Mouse (Mus musculus) stomach, embryonic 16.5 days (tissue): ENCODE results near the gene Fam168a. TPM values are rescaled to one million over a fixed set of nuclear protein-coding genes. Genes with fewer than 3 reads are reported as not detected.

Experiments used
- ATAC-seq: fragments of 200-750 bp; cut with Nextera tagmentation; 2 replicates; pipeline ENCODE4 v1.8.0; 2017; ENCODE audit warnings: moderate number of reproducible peaks, moderate TSS enrichment; ENCODE audit not compliant: insufficient read depth, low FRiP score
- H3K27ac ChIP-seq: fragments of 300-500 bp; sonication (generic); 2 replicates; pipeline ENCODE4 v1.5.1; 2014; ENCODE audit warnings: low read length
- H3K27me3 ChIP-seq: fragments of 300-500 bp; sonication (generic); 2 replicates; pipeline ENCODE4 v1.6.1; 2014; ENCODE audit warnings: low read length, control low read depth, mixed read lengths; ENCODE audit not compliant: control insufficient read depth, insufficient read depth
- H3K36me3 ChIP-seq: fragments of 300-500 bp; sonication (generic); 2 replicates; pipeline ENCODE4 v1.6.1; 2014; ENCODE audit warnings: low read length; ENCODE audit not compliant: control insufficient read depth, insufficient read depth
- H3K4me1 ChIP-seq: fragments of 300-500 bp; sonication (generic); 2 replicates; pipeline ENCODE4 v1.6.1; 2014; ENCODE audit warnings: low read length, control low read depth, mixed read lengths; ENCODE audit not compliant: control insufficient read depth, insufficient read depth
- H3K4me2 ChIP-seq: fragments of 300-500 bp; sonication (generic); 2 replicates; pipeline ENCODE4 v1.6.1; 2014; ENCODE audit warnings: low read depth, low read length, mixed read lengths
- H3K4me3 ChIP-seq: fragments of 300-500 bp; sonication (generic); replicated peaks from 2 replicates; pipeline ENCODE4 v1.5.1; 2014; ENCODE audit warnings: mild to moderate bottlenecking, low read length
- H3K9ac ChIP-seq: fragments of 300-500 bp; sonication (generic); 2 replicates; pipeline ENCODE4 v1.6.1; 2014; ENCODE audit warnings: low read length
- H3K9me3 ChIP-seq: fragments of 300-500 bp; sonication (generic); replicated peaks from 2 replicates; pipeline ENCODE4 v1.6.1; 2016; ENCODE audit warnings: low read length, control low read depth; ENCODE audit not compliant: control insufficient read depth
- WGBS: fragments of 180-500 bp; shearing (Covaris S2); extraction: QIAGEN DNeasy Blood & Tissue Kit; methylation state at CpG from one replicate; pipeline ENCODE4 v1.1.7; 2014; 5-methylcytosine and 5-hydroxymethylcytosine counted together
- polyA plus RNA-seq: library from polyadenylated mRNA; unstranded; fragments of >200 nt; fragmentation: Nextera tagmentation; extraction: Ambion mirVana; gene quantifications from 2 replicates; pipeline ENCODE4 v1.2.1, GENCODE M21; 2015

The Fam168a gene
- polyA plus RNA-seq, 1 experiment from 2014 or later: 35.7 TPM

- Histone ChIP-seq H3K27me3 (no peaks in the 10 kb centered on the region), H3K4me2 (no peak overlapping the region), H3K9me3 (0 out of 2 replicates have a peak, but pooled peaks cover 2% of the 10 kb centered on the region), H3K4me3 (no peak overlapping the region), H3K9ac (no peak overlapping the region), H3K4me1 (no peaks in the 10 kb centered on the region), H3K27ac (no peak overlapping the region), H3K36me3 (no peaks in the 10 kb centered on the region)
- ATAC-seq: no peak
Measured at GRCm38 (mm10) chr7:100762726-100763125, 56.3 kb downstream of the Fam168a start.

- no peak overlapping the region for H3K4me3 ChIP-seq
- H3K36me3 ChIP-seq: peaks cover 4% of the 10 kb centered on the region; the same call in 1 of the 2 replicates
- no peak overlapping the region for H3K4me2 ChIP-seq
- ATAC-seq: no peak
- H3K9ac ChIP-seq: no peak overlapping the region
- no peaks in the 10 kb centered on the region for H3K9me3 ChIP-seq
- H3K4me1 ChIP-seq: no peaks in the 10 kb centered on the region
- H3K27me3 ChIP-seq: no peaks in the 10 kb centered on the region
- 33% methylated on average over 3 of the region's 3 CpGs for WGBS
- H3K27ac ChIP-seq: no peak overlapping the region
Measured at GRCm38 (mm10) chr7:100767568-100767967, 61.1 kb downstream of the Fam168a start.

- Histone ChIP-seq H3K27ac (no peak overlapping the region), H3K4me2 (no peak overlapping the region), H3K36me3 (peaks cover 4% of the 10 kb centered on the region; the same call in 1 of the 2 replicates), H3K4me1 (no peaks in the 10 kb centered on the region), H3K27me3 (no peaks in the 10 kb centered on the region), H3K4me3 (no peak overlapping the region), H3K9ac (no peak overlapping the region), H3K9me3 (no peaks in the 10 kb centered on the region)
- 92% methylated on average over 3 of the region's 3 CpGs for WGBS
- ATAC-seq: no peak
Measured at GRCm38 (mm10) chr7:100768009-100768408, 61.6 kb downstream of the Fam168a start.

- H3K36me3 ChIP-seq: peaks cover 4% of the 10 kb centered on the region; the same call in 1 of the 2 replicates
- H3K4me1 ChIP-seq: no peaks in the 10 kb centered on the region
- no peak for ATAC-seq
- H3K9ac ChIP-seq: no peak overlapping the region
- no peaks in the 10 kb centered on the region for H3K27me3 ChIP-seq
- 81% methylated on average over 7 of the region's 7 CpGs for WGBS
- H3K4me2 ChIP-seq: no peak overlapping the region
- no peak overlapping the region for H3K4me3 ChIP-seq
- H3K9me3 ChIP-seq: no peaks in the 10 kb centered on the region
- no peak overlapping the region for H3K27ac ChIP-seq
Measured at GRCm38 (mm10) chr7:100769534-100770083, 63.2 kb downstream of the Fam168a start.

GRCm38 (mm10) chr7:100770669-100771341, 64.4 kb downstream of the Fam168a start:
- Histone ChIP-seq H3K4me2 (no peak overlapping the region), H3K27me3 (no peaks in the 10 kb centered on the region), H3K4me3 (no peak overlapping the region), H3K27ac (no peak overlapping the region), H3K9ac (no peak overlapping the region), H3K36me3 (peaks cover 4% of the 10 kb centered on the region; the same call in 1 of the 2 replicates), H3K4me1 (no peaks in the 10 kb centered on the region), H3K9me3 (no peaks in the 10 kb centered on the region)
- ATAC-seq: no peak
- WGBS: 85% methylated on average over 2 of the region's 2 CpGs

- H3K4me2 ChIP-seq: no peak overlapping the region
- H3K36me3 ChIP-seq: peaks cover 4% of the 10 kb centered on the region; the same call in 1 of the 2 replicates
- H3K27ac ChIP-seq: no peak overlapping the region
- no peak overlapping the region for H3K4me3 ChIP-seq
- H3K9me3 ChIP-seq: no peaks in the 10 kb centered on the region
- WGBS: 93% methylated on average over 1 of the region's 1 CpGs
- no peaks in the 10 kb centered on the region for H3K4me1 ChIP-seq
- no peaks in the 10 kb centered on the region for H3K27me3 ChIP-seq
- ATAC-seq: no peak
- H3K9ac ChIP-seq: no peak overlapping the region
Measured at GRCm38 (mm10) chr7:100774189-100774588, 67.8 kb downstream of the Fam168a start.

GRCm38 (mm10) chr7:100775810-100776209, 69.4 kb downstream of the Fam168a start:
- no peaks in the 10 kb centered on the region for H3K27me3 ChIP-seq
- WGBS: 72% methylated on average over 1 of the region's 1 CpGs
- H3K4me1 ChIP-seq: no peaks in the 10 kb centered on the region
- H3K27ac ChIP-seq: no peak overlapping the region
- H3K9ac ChIP-seq: no peak overlapping the region
- H3K4me2 ChIP-seq: no peak overlapping the region
- no peaks in the 10 kb centered on the region for H3K36me3 ChIP-seq
- no peak overlapping the region for H3K4me3 ChIP-seq
- no peak for ATAC-seq
- H3K9me3 ChIP-seq: no peaks in the 10 kb centered on the region

- 80% methylated on average over 7 of the region's 7 CpGs for WGBS
- H3K4me3 ChIP-seq: no peak overlapping the region
- no peak overlapping the region for H3K27ac ChIP-seq
- no peak overlapping the region for H3K4me2 ChIP-seq
- H3K4me1 ChIP-seq: no peaks in the 10 kb centered on the region
- no peak overlapping the region for H3K9ac ChIP-seq
- no peaks in the 10 kb centered on the region for H3K27me3 ChIP-seq
- no peaks in the 10 kb centered on the region for H3K9me3 ChIP-seq
- no peak for ATAC-seq
- H3K36me3 ChIP-seq: no peaks in the 10 kb centered on the region
Measured at GRCm38 (mm10) chr7:100780192-100780591, 73.8 kb downstream of the Fam168a start.

GRCm38 (mm10) chr7:100784650-100785049, 78.2 kb downstream of the Fam168a start:
- Histone ChIP-seq H3K4me2 (no peak overlapping the region), H3K27me3 (no peaks in the 10 kb centered on the region), H3K9ac (no peak overlapping the region), H3K36me3 (no peaks in the 10 kb centered on the region), H3K4me1 (no peaks in the 10 kb centered on the region), H3K4me3 (no peak overlapping the region), H3K9me3 (no peaks in the 10 kb centered on the region), H3K27ac (no peak overlapping the region)
- ATAC-seq: no peak
- WGBS: 66% methylated on average over 2 of the region's 2 CpGs
